Mouse (Mus musculus) lung, adult 2 months (tissue): ENCODE measurements around the gene Lrcol1.

Experiments
- CTCF ChIP-seq: fragments of 200-500 bp; IDR thresholded peaks from 2 replicates; pipeline ENCODE4 v1.5.1; 2011; ENCODE audit warnings: mild to moderate bottlenecking, low read length, control low read depth; ENCODE audit not compliant: insufficient read depth
- POLR2A ChIP-seq: fragments of 200-500 bp; IDR thresholded peaks from 2 replicates; pipeline ENCODE4 v1.6.1; 2011; ENCODE audit warnings: low read depth, mild to moderate bottlenecking, control low read depth, low read length, borderline replicate concordance; ENCODE audit errors: extremely low read depth

DNA sequence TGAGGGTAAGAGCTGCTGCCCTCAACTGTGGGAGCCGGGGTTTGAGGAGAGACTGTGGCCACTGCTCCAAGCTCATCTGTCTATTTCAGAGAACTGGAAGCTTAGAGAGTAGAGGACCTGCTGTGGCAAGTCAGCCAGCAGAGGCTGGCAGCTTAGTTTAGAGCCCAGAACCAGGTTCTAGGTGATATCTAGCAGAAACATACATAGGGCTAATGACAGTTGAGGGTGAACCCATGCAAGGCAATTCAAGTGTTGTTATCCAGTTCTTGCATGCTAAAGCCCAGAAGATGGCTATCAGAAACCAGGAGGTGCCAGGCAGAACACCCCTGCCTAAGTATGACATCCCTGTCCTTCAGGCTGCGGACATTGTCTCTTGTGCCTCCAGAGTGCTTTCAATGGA is 58.0 kb downstream of the Lrcol1 start:
- TF ChIP-seq CTCF (no peak), POLR2A (no peak)
